Mouse (Mus musculus) lung, postnatal 0 days (tissue): ENCODE measurements around the gene Eid3.

Experiments
- CTCF ChIP-seq: IDR thresholded peaks from 2 replicates; pipeline ENCODE4 v1.5.1; 2016; ENCODE audit warnings: antibody characterized with exemption, mild to moderate bottlenecking
- EP300 ChIP-seq: IDR thresholded peaks from 2 replicates; pipeline ENCODE4 v1.6.1; 2016; ENCODE audit warnings: antibody characterized with exemption, mild to moderate bottlenecking, control low read depth

GRCm38 (mm10) chr10:82897936-82898335 lies 31.5 kb downstream of the Eid3 start:
- TF ChIP-seq EP300 (no peak), CTCF (no peak)
